Mouse (Mus musculus): ENCODE results near the gene Il20rb. TPM values are rescaled to one million over a fixed set of nuclear protein-coding genes. Genes with fewer than 3 reads are reported as not detected.

Gene Il20rb
- total and polyA plus RNA-seq, 2 experiments from 2014 or later: 1.4 to 1.7 TPM

GRCm38 (mm10) chr9:100457971-100458681 is 28.5 kb downstream of the Il20rb start:
- Histone ChIP-seq H3K4me2 (ENCODE audit: low read depth, low read length) (no peak overlapping the region), H3K36me3 (replicated peaks; ENCODE audit: control insufficient read depth, insufficient read depth, low read length) (0 out of 2 replicates have a peak, but pooled peaks cover 19% of the 10 kb centered on the region), H3K9ac (replicated peaks; ENCODE audit: low read depth, low read length) (no peak overlapping the region), H3K27ac (ENCODE audit: low read depth) (peak overlapping the region; percentile 26; the same call in 1 of the 2 replicates), H3K4me3 (ENCODE audit: low read depth, low read length) (no peak overlapping the region), H3K27me3 (ENCODE audit: control insufficient read depth, insufficient read depth, low read length) (no peaks in the 10 kb centered on the region), H3K4me1 (ENCODE audit: control insufficient read depth, insufficient read depth) (peaks cover 5% of the 10 kb centered on the region; the same call in 1 of the 2 replicates), H3K9me3 (replicated peaks; ENCODE audit: control insufficient read depth, low read length) (no peaks in the 10 kb centered on the region)
- WGBS: 50% methylated on average over 17 of the region's 17 CpGs
- DNase-seq (ENCODE audit: low spot score) (no peak), ATAC-seq (ENCODE audit: insufficient read depth, low read depth) (no peak)
- TF ChIP-seq CTCF (IDR thresholded peaks at IDR 0.05; ENCODE audit: low read depth) (no peak), EP300 (IDR thresholded peaks at IDR 0.05; ENCODE audit: low read depth) (no peak)

- peaks cover 5% of the 10 kb centered on the region; the same call in 1 of the 2 replicates for H3K4me1 ChIP-seq (ENCODE audit: control insufficient read depth, insufficient read depth)
- 15% methylated on average over 9 of the region's 9 CpGs for WGBS
These were observed 32.0 kb downstream of the Il20rb start for GRCm38 (mm10) chr9:100454664-100454993.

GRCm38 (mm10) chr9:100453944-100454663 is 32.5 kb downstream of the Il20rb start:
- TF ChIP-seq EP300 (IDR thresholded peaks at IDR 0.05; ENCODE audit: low read depth) (no peak), CTCF (IDR thresholded peaks at IDR 0.05; ENCODE audit: low read depth) (peak; percentile 75)
- DNase-seq (ENCODE audit: low spot score): peak; percentile 79
- Histone ChIP-seq H3K9me3 (replicated peaks; ENCODE audit: control insufficient read depth, low read length) (no peaks in the 10 kb centered on the region), H3K9ac (replicated peaks; ENCODE audit: low read depth, low read length) (peak overlapping the region; percentile 45), H3K27me3 (ENCODE audit: control insufficient read depth, insufficient read depth, low read length) (no peaks in the 10 kb centered on the region), H3K27ac (ENCODE audit: low read depth) (peak overlapping the region; percentile 49; the same call in 1 of the 2 replicates), H3K36me3 (replicated peaks; ENCODE audit: control insufficient read depth, insufficient read depth, low read length) (0 out of 2 replicates have a peak, but pooled peaks cover 6% of the 10 kb centered on the region), H3K4me3 (ENCODE audit: low read depth, low read length) (peak overlapping the region; percentile 55), H3K4me2 (ENCODE audit: low read depth, low read length) (peak overlapping the region; percentile 85), H3K4me1 (ENCODE audit: control insufficient read depth, insufficient read depth) (peaks cover 5% of the 10 kb centered on the region; the same call in 1 of the 2 replicates)
- peak; percentile 59; the same call in 1 of the 2 replicates for ATAC-seq (ENCODE audit: insufficient read depth, low read depth)
- WGBS: 6% methylated on average over 24 of the region's 25 CpGs

More at GRCm38 (mm10) chr9:100454664-100454993, 32.0 kb downstream of the Il20rb start:
- 0 out of 2 replicates have a peak, but pooled peaks cover 9% of the 10 kb centered on the region for H3K36me3 ChIP-seq (replicated peaks; ENCODE audit: control insufficient read depth, insufficient read depth, low read length)
- peak overlapping the region; percentile 45 for H3K9ac ChIP-seq (replicated peaks; ENCODE audit: low read depth, low read length)
- no peak for TF ChIP-seq EP300 (IDR thresholded peaks at IDR 0.05; ENCODE audit: low read depth)
- no peak for TF ChIP-seq CTCF (IDR thresholded peaks at IDR 0.05; ENCODE audit: low read depth)
- DNase-seq (ENCODE audit: low spot score): no peak
- peak overlapping the region; percentile 85 for H3K4me2 ChIP-seq (ENCODE audit: low read depth, low read length)
- H3K27me3 ChIP-seq (ENCODE audit: control insufficient read depth, insufficient read depth, low read length): no peaks in the 10 kb centered on the region
- H3K9me3 ChIP-seq (replicated peaks; ENCODE audit: control insufficient read depth, low read length): no peaks in the 10 kb centered on the region
- H3K27ac ChIP-seq (ENCODE audit: low read depth): peak overlapping the region; percentile 49; the same call in 1 of the 2 replicates
- ATAC-seq (ENCODE audit: insufficient read depth, low read depth): no peak
- peak overlapping the region; percentile 55 for H3K4me3 ChIP-seq (ENCODE audit: low read depth, low read length)

- DNase-seq (ENCODE audit: low spot score): peak; percentile 20
These were observed 34.2 kb downstream of the Il20rb start for GRCm38 (mm10) chr9:100452432-100452831.

GRCm38 (mm10) chr9:100446059-100446686 is 40.4 kb downstream of the Il20rb start:
- peak overlapping the region; percentile 11; the same call in 1 of the 2 replicates for H3K27ac ChIP-seq (ENCODE audit: low read depth)
- H3K4me2 ChIP-seq (ENCODE audit: low read depth, low read length): peak overlapping the region; percentile 84
- no peak overlapping the region for H3K9ac ChIP-seq (replicated peaks; ENCODE audit: low read depth, low read length)
- TF ChIP-seq EP300 (IDR thresholded peaks at IDR 0.05; ENCODE audit: low read depth): no peak
- peak; percentile 85 for TF ChIP-seq CTCF (IDR thresholded peaks at IDR 0.05; ENCODE audit: low read depth)
- H3K27me3 ChIP-seq (ENCODE audit: control insufficient read depth, insufficient read depth, low read length): no peaks in the 10 kb centered on the region; the same call in 1 of the 2 replicates
- H3K36me3 ChIP-seq (replicated peaks; ENCODE audit: control insufficient read depth, insufficient read depth, low read length): no peaks in the 10 kb centered on the region
- 1% methylated on average over 32 of the region's 32 CpGs for WGBS
- ATAC-seq (ENCODE audit: insufficient read depth, low read depth): peak; percentile 79
- H3K4me3 ChIP-seq (ENCODE audit: low read depth, low read length): peak overlapping the region; percentile 48
- H3K4me1 ChIP-seq (ENCODE audit: control insufficient read depth, insufficient read depth): peaks cover 6% of the 10 kb centered on the region; the same call in 1 of the 2 replicates
- no peaks in the 10 kb centered on the region for H3K9me3 ChIP-seq (replicated peaks; ENCODE audit: control insufficient read depth, low read length)
- DNase-seq (ENCODE audit: low spot score): peak; percentile 38

More at GRCm38 (mm10) chr9:100452432-100452831, 34.2 kb downstream of the Il20rb start:
- TF ChIP-seq EP300 (IDR thresholded peaks at IDR 0.05; ENCODE audit: low read depth) (0 out of 2 replicates have a peak, but pooled peaks have one; percentile 43), CTCF (IDR thresholded peaks at IDR 0.05; ENCODE audit: low read depth) (no peak)
- Histone ChIP-seq H3K27ac (ENCODE audit: low read depth) (no peak overlapping the region), H3K27me3 (ENCODE audit: control insufficient read depth, insufficient read depth, low read length) (no peaks in the 10 kb centered on the region; the same call in 1 of the 2 replicates), H3K36me3 (replicated peaks; ENCODE audit: control insufficient read depth, insufficient read depth, low read length) (no peaks in the 10 kb centered on the region), H3K9me3 (replicated peaks; ENCODE audit: control insufficient read depth, low read length) (no peaks in the 10 kb centered on the region), H3K4me3 (ENCODE audit: low read depth, low read length) (no peak overlapping the region), H3K4me2 (ENCODE audit: low read depth, low read length) (0 out of 2 replicates have a peak overlapping the region, but pooled peaks have one; percentile 10), H3K4me1 (ENCODE audit: control insufficient read depth, insufficient read depth) (peaks cover 5% of the 10 kb centered on the region; the same call in 1 of the 2 replicates), H3K9ac (replicated peaks; ENCODE audit: low read depth, low read length) (no peak overlapping the region)
- 23% methylated on average over 6 of the region's 6 CpGs for WGBS
- ATAC-seq (ENCODE audit: insufficient read depth, low read depth): peak; percentile 56
